Mouse (Mus musculus) MEL (cell line): ENCODE data around the gene Fxr2. TPM values are rescaled to one million over a fixed set of nuclear protein-coding genes. Genes with fewer than 3 reads are reported as not detected.
"Not testable (repeated sequence)": the region's sequence is repeated elsewhere in the genome, so short reads cannot be mapped to it uniquely, and the experiment has no call there.

Source experiments
- DNase-seq: peaks from one replicate; pipeline ENCODE4 v3.0.0; 2011; ENCODE audit warnings: low read depth, low spot score
- H3K27ac ChIP-seq: 2 replicates; pipeline ENCODE4 v1.5.1; 2012; ENCODE audit warnings: low read depth, mild to moderate bottlenecking, control low read depth, low read length, moderate library complexity; ENCODE audit not compliant: control insufficient read depth
- H3K27me3 ChIP-seq, 2 experiments: fragments of 150-350 bp in 1 of 2; sonication (generic) in 1 of 2; 2 replicates each; pipeline ENCODE4 v1.6.1; 2012; ENCODE audit warnings: low read length in 2 of 2, mild to moderate bottlenecking in 2 of 2, improper control_type of control experiment in 1 of 2, moderate library complexity in 1 of 2; ENCODE audit not compliant: insufficient read depth in 2 of 2, control insufficient read depth in 1 of 2
- H3K36me3 ChIP-seq, 2 experiments: 2 replicates each; pipeline ENCODE4 v1.6.1; 2012 to 2014; ENCODE audit warnings: low read length in 2 of 2, improper control_type of control experiment in 1 of 2, inconsistent platforms in 1 of 2, mild to moderate bottlenecking in 1 of 2; ENCODE audit not compliant: insufficient read depth in 2 of 2, control insufficient read depth in 1 of 2
- H3K4me1 ChIP-seq, 2 experiments: fragments of 150-350 bp in 1 of 2; sonication (generic) in 1 of 2; 2 replicates each; pipeline ENCODE4 v1.6.1; 2012; ENCODE audit warnings: low read length in 2 of 2, improper control_type of control experiment in 1 of 2, mild to moderate bottlenecking in 1 of 2; ENCODE audit not compliant: insufficient read depth in 2 of 2, control insufficient read depth in 1 of 2
- H3K4me3 ChIP-seq, 2 experiments: fragments of 150-350 bp in 1 of 2; sonication (generic) in 1 of 2; 2 replicates each; pipeline ENCODE4 v1.5.1; 2012; ENCODE audit warnings: low read depth in 2 of 2, low read length in 2 of 2, mild to moderate bottlenecking in 2 of 2, moderate library complexity in 2 of 2, control low read depth in 1 of 2, improper control_type of control experiment in 1 of 2; ENCODE audit not compliant: control insufficient read depth in 1 of 2, insufficient read depth in 1 of 2
- H3K79me2 ChIP-seq: 2 replicates; pipeline ENCODE4 v1.6.1; 2012; ENCODE audit warnings: mild to moderate bottlenecking, low read length, moderate library complexity; ENCODE audit not compliant: control insufficient read depth, poor library complexity, insufficient read depth
- H3K9ac ChIP-seq: 2 replicates; pipeline ENCODE4 v1.6.1; 2012; ENCODE audit warnings: low read depth, mild to moderate bottlenecking, control low read depth, low read length, moderate library complexity; ENCODE audit not compliant: control insufficient read depth, poor library complexity, severe bottlenecking
- H3K9me3 ChIP-seq: fragments of 150-350 bp; sonication (generic); replicated peaks from 2 replicates; pipeline ENCODE4 v1.6.1; 2012; ENCODE audit warnings: mild to moderate bottlenecking, low read length, improper control_type of control experiment, moderate library complexity; ENCODE audit not compliant: insufficient read depth
- CHD2 ChIP-seq: IDR thresholded peaks from 2 replicates; pipeline ENCODE4 v1.6.1; 2011; ENCODE audit warnings: low read length, improper control_type of control experiment
- CTCF ChIP-seq, 3 experiments: IDR thresholded peaks in 2 of 3; conservative IDR thresholded peaks in 1 of 3; 2 replicates each; pipeline ENCODE4 v1.5.1; 2011 to 2012; ENCODE audit warnings: low read length in 3 of 3, low read depth in 2 of 3, mild to moderate bottlenecking in 2 of 3, improper control_type of control experiment in 1 of 3, inconsistent platforms in 1 of 3, mixed read lengths in 1 of 3, moderate library complexity in 1 of 3; ENCODE audit not compliant: control insufficient read depth in 1 of 3, insufficient read depth in 1 of 3, poor library complexity in 1 of 3, severe bottlenecking in 1 of 3
- E2F4 ChIP-seq: IDR thresholded peaks from 2 replicates; pipeline ENCODE4 v1.6.1; 2011; ENCODE audit warnings: low read depth, low read length, improper control_type of control experiment, borderline replicate concordance
- ELF1 ChIP-seq: IDR thresholded peaks from 2 replicates; pipeline ENCODE4 v1.6.1; 2014; ENCODE audit warnings: low read depth, mild to moderate bottlenecking, inconsistent platforms, low read length, improper control_type of control experiment, moderate library complexity
- EP300 ChIP-seq, 2 experiments: IDR thresholded peaks; 2 replicates each; pipeline ENCODE4 v1.6.1; 2011; ENCODE audit warnings: improper control_type of control experiment in 2 of 2, low read length in 2 of 2, low read depth in 1 of 2, mild to moderate bottlenecking in 1 of 2
- GABPA ChIP-seq: IDR thresholded peaks from 2 replicates; pipeline ENCODE4 v1.6.1; 2012; ENCODE audit warnings: low read depth, mild to moderate bottlenecking, inconsistent platforms, low read length, improper control_type of control experiment, moderate library complexity
- GATA1 ChIP-seq: IDR thresholded peaks from 2 replicates; pipeline ENCODE4 v1.6.1; 2011; ENCODE audit warnings: low read depth, low read length, improper control_type of control experiment
- MAZ ChIP-seq: IDR thresholded peaks from 2 replicates; pipeline ENCODE4 v1.6.1; 2012; ENCODE audit warnings: low read depth, mild to moderate bottlenecking, inconsistent platforms, low read length, improper control_type of control experiment
- MXI1 ChIP-seq: IDR thresholded peaks from 2 replicates; pipeline ENCODE4 v1.6.1; 2011; ENCODE audit warnings: mild to moderate bottlenecking, low read depth, low read length, improper control_type of control experiment
- NELFE ChIP-seq: IDR thresholded peaks from 2 replicates; pipeline ENCODE4 v1.6.1; 2011; ENCODE audit warnings: low read depth, low read length, improper control_type of control experiment
- RCOR1 ChIP-seq: IDR thresholded peaks from 2 replicates; pipeline ENCODE4 v1.6.1; 2012; ENCODE audit warnings: low read depth, mild to moderate bottlenecking, inconsistent platforms, low read length, improper control_type of control experiment
- SIN3A ChIP-seq: IDR thresholded peaks from 2 replicates; pipeline ENCODE4 v1.6.1; 2012; ENCODE audit warnings: low read length, improper control_type of control experiment, inconsistent platforms
- TCF12 ChIP-seq: IDR thresholded peaks from 2 replicates; pipeline ENCODE4 v1.6.1; 2014; ENCODE audit warnings: low read depth, mild to moderate bottlenecking, inconsistent platforms, low read length, improper control_type of control experiment, moderate library complexity
- UBTF ChIP-seq: IDR thresholded peaks from 2 replicates; pipeline ENCODE4 v1.6.1; 2012; ENCODE audit warnings: low read depth, mild to moderate bottlenecking, inconsistent platforms, low read length, improper control_type of control experiment, moderate library complexity, borderline replicate concordance; ENCODE audit not compliant: insufficient read depth
- USF2 ChIP-seq, 2 experiments: IDR thresholded peaks; 2 replicates each; pipeline ENCODE4 v1.6.1; 2011 to 2012; ENCODE audit warnings: improper control_type of control experiment in 2 of 2, low read length in 2 of 2, borderline replicate concordance in 1 of 2, inconsistent platforms in 1 of 2, low read depth in 1 of 2, mild to moderate bottlenecking in 1 of 2; ENCODE audit not compliant: insufficient read depth in 1 of 2
- ZC3H11A ChIP-seq: IDR thresholded peaks from 2 replicates; pipeline ENCODE4 v1.6.1; 2012; ENCODE audit warnings: low read depth, mild to moderate bottlenecking, inconsistent platforms, low read length, improper control_type of control experiment
- ZMIZ1 ChIP-seq: IDR thresholded peaks from 2 replicates; pipeline ENCODE4 v1.6.1; 2012; ENCODE audit warnings: low read depth, mild to moderate bottlenecking, inconsistent platforms, low read length, improper control_type of control experiment, moderate library complexity
- polyA plus RNA-seq, 2 experiments: library from polyadenylated mRNA; stranded (reverse) in 1 of 2; unstranded in 1 of 2; fragments of >175 nt in 1 of 2; fragments of >200 nt in 1 of 2; gene quantifications; 2 replicates each; pipeline versions ENCODE4 v1.2.1 to v1.2.4; 2012; ENCODE audit warnings: low replicate concordance in 2 of 2, low read depth in 1 of 2; ENCODE audit not compliant: insufficient read length in 2 of 2, insufficient read depth in 1 of 2, missing spikeins in 1 of 2
- total RNA-seq: library from RNA; depleted of rRNA; stranded (reverse); fragments of 300-350 nt; gene quantifications from 2 replicates; pipeline ENCODE4 v1.2.3, GENCODE M21; 2012

The Fxr2 gene
- total and polyA plus RNA-seq, 3 experiments: 95.1 to 97.6 TPM; not detected in 1

GRCm38 (mm10) chr11:69698574-69698973, 65.8 kb downstream of the Fxr2 start:
- H3K27ac ChIP-seq: no peak overlapping the region
- TF ChIP-seq UBTF: no peak
- TF ChIP-seq CTCF (IDR thresholded peaks at IDR 0.05 in 2 of 3, conservative IDR thresholded peaks at IDR 0.05 in 1 of 3; ENCODE audit: control insufficient read depth in 1 of 3, insufficient read depth in 1 of 3, low read depth in 2 of 3, low read length in 3 of 3, poor library complexity in 1 of 3, severe bottlenecking in 1 of 3): peak; percentile 14 to 45 (median 30); a peak in 4 of 6 replicates

DNA sequence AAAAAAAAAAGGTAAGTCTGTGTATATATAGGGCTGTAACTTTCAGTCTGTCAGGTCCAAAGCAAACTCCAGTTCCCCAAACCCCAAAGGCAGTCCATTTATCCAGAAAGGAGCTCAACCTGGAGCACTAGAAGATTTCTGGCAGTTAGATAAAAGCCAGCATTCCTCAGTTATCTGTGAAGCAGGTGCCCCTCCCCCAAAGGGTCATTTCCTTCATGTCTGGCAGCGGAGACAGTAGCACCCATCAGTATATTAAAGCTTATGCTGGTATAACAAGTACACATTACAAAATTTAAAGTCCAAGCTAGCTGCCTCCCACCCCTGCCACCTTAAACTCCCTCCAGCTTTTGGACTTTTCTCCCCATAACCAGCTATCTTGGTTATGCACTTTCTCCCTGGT, 66.8 kb downstream of the Fxr2 start:
- Histone ChIP-seq H3K27me3 (no peaks in the 10 kb centered on the region), H3K79me2 (no peaks in the 10 kb centered on the region), H3K9me3 (no peaks in the 10 kb centered on the region), H3K4me3 (no peak overlapping the region), H3K27ac (no peak overlapping the region), H3K36me3 (peaks cover 0 to 5% of the 10 kb centered on the region in 2 experiments; a peak in 1 of 4 replicates), H3K9ac (no peak overlapping the region), H3K4me1 (peaks cover 0 to 7% of the 10 kb centered on the region in 2 experiments; a peak in 3 of 4 replicates)
- no peak for DNase-seq
- TF ChIP-seq CHD2 (no peak), USF2 (IDR thresholded peaks at IDR 0.05; ENCODE audit: borderline replicate concordance in 1 of 2, insufficient read depth in 1 of 2, low read depth in 1 of 2, low read length in 2 of 2) (no peak), ZMIZ1 (no peak), RCOR1 (no peak), ELF1 (no peak), E2F4 (no peak), GATA1 (peak; percentile 52; the same call in 1 of the 2 replicates), MAZ (no peak), CTCF (IDR thresholded peaks at IDR 0.05 in 2 of 3, conservative IDR thresholded peaks at IDR 0.05 in 1 of 3; ENCODE audit: control insufficient read depth in 1 of 3, insufficient read depth in 1 of 3, low read depth in 2 of 3, low read length in 3 of 3, poor library complexity in 1 of 3, severe bottlenecking in 1 of 3) (no peak), TCF12 (0 out of 2 replicates have a peak, but pooled peaks have one; percentile 5), GABPA (no peak), MXI1 (no peak), SIN3A (no peak), ZC3H11A (no peak), NELFE (no peak), EP300 (IDR thresholded peaks at IDR 0.05; ENCODE audit: low read depth in 1 of 2, low read length in 2 of 2) (peak in 1 of 2 experiments; percentile 48; a peak in 1 of 4 replicates)

More at GRCm38 (mm10) chr11:69698574-69698973, 65.8 kb downstream of the Fxr2 start:
- H3K79me2 ChIP-seq: no peaks in the 10 kb centered on the region
- no peaks in the 10 kb centered on the region for H3K27me3 ChIP-seq
- no peak overlapping the region for H3K9ac ChIP-seq
- no peaks in the 10 kb centered on the region for H3K9me3 ChIP-seq
- no peak overlapping the region for H3K4me3 ChIP-seq
- DNase-seq: no peak
- peaks cover 0 to 7% of the 10 kb centered on the region in 2 experiments; a peak in 3 of 4 replicates for H3K4me1 ChIP-seq
- H3K36me3 ChIP-seq: peaks cover 0 to 5% of the 10 kb centered on the region in 2 experiments; a peak in 1 of 4 replicates

DNA sequence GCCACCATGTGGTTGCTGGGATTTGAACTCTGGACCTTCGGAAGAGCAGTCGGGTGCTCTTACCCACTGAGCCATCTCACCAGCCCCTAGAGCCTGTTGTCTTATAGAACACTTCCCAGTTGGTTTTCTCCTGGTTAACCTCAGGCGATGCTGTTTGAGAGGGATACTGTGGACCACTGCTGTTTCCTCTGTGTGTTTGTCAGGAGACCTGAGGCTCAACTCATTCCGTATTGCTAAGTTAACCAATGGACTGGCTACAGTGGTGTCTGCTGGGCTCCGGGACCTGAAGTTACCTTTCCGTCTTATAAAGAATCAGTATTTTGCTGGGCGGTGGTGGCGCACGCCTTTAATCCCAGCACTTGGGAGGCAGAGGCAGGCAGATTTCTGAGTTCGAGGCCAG, 70.1 kb downstream of the Fxr2 start:
- H3K79me2 ChIP-seq, H3K27me3 ChIP-seq, DNase-seq, H3K27ac ChIP-seq, H3K4me1 ChIP-seq, H3K9me3 ChIP-seq, H3K4me3 ChIP-seq, H3K9ac ChIP-seq, H3K36me3 ChIP-seq: not testable (repeated sequence)
